8 mouse cellular contexts compared by ENCODE assay signal in genomic region chr16:43540108-43540507, GRCm38 (mm10).
DNase-seq lines count a peak whose midpoint lies in the region; ATAC-seq and TF ChIP-seq lines count a peak whose summit lies in the region.
"Had no signal": no experiment of that assay in that cellular context is flagged by ENCODE, and none has a peak within 500 bp of the region (broad histone marks: within the 10 kb centered on the region; RNA-seq: fewer than 3 reads in every experiment).

No protein-coding gene starts in this region.

- H3K9ac ChIP-seq in embryonic facial prominence, embryonic 13.5 days = no peak overlapping the region
- H3K9ac ChIP-seq in midbrain, embryonic 13.5 days (replicated peaks) = no peak overlapping the region
- H3K9ac ChIP-seq: hindbrain, embryonic 15.5 days had no signal

- no peaks in the 10 kb centered on the region for H3K36me3 ChIP-seq in embryonic facial prominence, embryonic 13.5 days
- no peaks in the 10 kb centered on the region for H3K36me3 ChIP-seq in midbrain, embryonic 13.5 days
- H3K36me3 ChIP-seq: hindbrain, embryonic 15.5 days had no signal

- no peak for DNase-seq in lung, adult 2 months
- no peak for DNase-seq in lung, postnatal 10 days
- peak; percentile 40 for DNase-seq in Muller cell, postnatal 12 days (ENCODE audit: inconsistent ontology term)
- DNase-seq in right cerebral cortex, postnatal 4 days = no peak
- no peak for DNase-seq in frontal cortex, postnatal 14 days (ENCODE audit: low spot score in 2 of 2)

- H3K4me1 ChIP-seq in lung, adult 2 months (ENCODE audit: control insufficient read depth, insufficient read depth, low read length) = peaks cover 11% of the 10 kb centered on the region
- H3K4me1 ChIP-seq in embryonic facial prominence, embryonic 13.5 days = peaks cover 4% of the 10 kb centered on the region
- H3K4me1 ChIP-seq in midbrain, embryonic 13.5 days (replicated peaks) = peaks cover 10% of the 10 kb centered on the region; the same call in 1 of the 2 replicates

- H3K9me3 ChIP-seq in embryonic facial prominence, embryonic 13.5 days = no peaks in the 10 kb centered on the region
- H3K9me3 ChIP-seq in midbrain, embryonic 13.5 days = no peaks in the 10 kb centered on the region
- H3K9me3 ChIP-seq: hindbrain, embryonic 15.5 days had no signal

- WGBS in lung, adult 2 months = 15% methylated on average over 3 of the region's 3 CpGs
- WGBS in embryonic facial prominence, embryonic 13.5 days = 14% methylated on average over 3 of the region's 3 CpGs
- 30% methylated on average over 3 of the region's 3 CpGs for WGBS in midbrain, embryonic 13.5 days

- H3K27me3 ChIP-seq in embryonic facial prominence, embryonic 13.5 days = no peaks in the 10 kb centered on the region
- H3K27me3 ChIP-seq in midbrain, embryonic 13.5 days = no peaks in the 10 kb centered on the region
- H3K27me3 ChIP-seq: hindbrain, embryonic 15.5 days had no signal

- ATAC-seq in embryonic facial prominence, embryonic 13.5 days (ENCODE audit: insufficient number of reproducible peaks, insufficient read depth, low FRiP score, low TSS enrichment, low read depth) = no peak
- 0 out of 2 replicates have a peak, but pooled peaks have one; percentile 63 for ATAC-seq in midbrain, embryonic 13.5 days

- 0 out of 2 replicates have a peak overlapping the region, but pooled peaks have one; percentile 11 for H3K27ac ChIP-seq in embryonic facial prominence, embryonic 13.5 days
- H3K27ac ChIP-seq in midbrain, embryonic 13.5 days = no peak overlapping the region
- H3K27ac ChIP-seq: hindbrain, embryonic 15.5 days had no signal

- 0 out of 2 replicates have a peak, but pooled peaks have one; percentile 37 for TF ChIP-seq CTCF in lung, adult 2 months (IDR thresholded peaks at IDR 0.05; ENCODE audit: insufficient read depth, low read length)

- H3K4me2 ChIP-seq in embryonic facial prominence, embryonic 13.5 days = no peak overlapping the region
- no peak overlapping the region for H3K4me2 ChIP-seq in midbrain, embryonic 13.5 days (replicated peaks)
- H3K4me2 ChIP-seq: hindbrain, embryonic 15.5 days had no signal

- no peak overlapping the region for H3K4me3 ChIP-seq in lung, adult 2 months (replicated peaks; ENCODE audit: extremely low read depth, low read depth, low read length)
- H3K4me3 ChIP-seq in embryonic facial prominence, embryonic 13.5 days = no peak overlapping the region
- H3K4me3 ChIP-seq in midbrain, embryonic 13.5 days (replicated peaks) = no peak overlapping the region
- H3K4me3 ChIP-seq: hindbrain, embryonic 15.5 days had no signal

- TF ChIP-seq POLR2A in lung, adult 2 months (IDR thresholded peaks at IDR 0.05; ENCODE audit: borderline replicate concordance, extremely low read depth, low read depth, low read length) = no peak
